Mouse (Mus musculus): ENCODE data around the gene Rtbdn. TPM values are rescaled to one million over a fixed set of nuclear protein-coding genes. Genes with fewer than 3 reads are reported as not detected.

Gene Rtbdn
- total RNA-seq, 2 experiments from 2014 or later, result 1.5 to 1.8 TPM

DNA sequence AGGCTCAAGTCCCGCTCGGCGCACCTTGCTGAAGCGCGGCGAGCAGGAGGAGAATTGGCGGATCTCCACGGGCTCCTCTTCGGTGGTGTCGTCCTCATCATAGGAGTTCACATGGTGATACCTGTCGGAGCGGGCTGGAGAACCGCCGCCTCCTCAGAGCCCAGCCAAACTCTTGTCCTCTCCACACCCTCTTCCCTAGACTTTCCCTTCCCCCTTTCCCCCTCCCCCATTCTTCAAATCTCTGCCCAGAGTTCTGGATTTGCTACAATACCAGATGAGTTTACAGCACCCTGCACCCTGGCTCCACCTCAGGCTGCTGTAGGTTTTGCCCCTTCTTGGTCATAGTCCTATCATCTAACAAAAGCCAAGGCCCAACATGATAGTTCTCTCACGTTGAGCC is 28.1 kb upstream of the Rtbdn start:
- DNase-seq (ENCODE audit: low spot score in 2 of 2), result no peak

DNA sequence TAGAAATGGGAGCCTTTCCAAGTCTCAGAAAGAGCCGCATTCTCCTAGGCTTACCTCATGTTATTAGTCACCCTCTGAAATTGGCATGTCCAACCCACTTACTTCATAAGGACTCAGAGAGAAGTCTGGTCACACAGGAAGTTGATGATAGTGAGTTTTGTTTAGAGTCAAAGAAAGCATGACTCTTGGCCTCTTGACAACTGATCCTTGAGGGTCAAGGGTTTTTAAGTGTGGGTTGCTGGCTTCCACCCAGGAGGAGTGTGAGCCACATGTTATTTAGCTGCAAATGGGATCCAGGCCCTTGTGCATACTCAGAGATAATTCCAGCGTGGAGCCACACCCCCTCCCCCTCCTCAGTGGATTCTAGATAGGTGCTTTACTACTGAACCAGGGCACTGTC is 25.2 kb upstream of the Rtbdn start:
- no peak for DNase-seq (ENCODE audit: low spot score in 2 of 2)

DNA sequence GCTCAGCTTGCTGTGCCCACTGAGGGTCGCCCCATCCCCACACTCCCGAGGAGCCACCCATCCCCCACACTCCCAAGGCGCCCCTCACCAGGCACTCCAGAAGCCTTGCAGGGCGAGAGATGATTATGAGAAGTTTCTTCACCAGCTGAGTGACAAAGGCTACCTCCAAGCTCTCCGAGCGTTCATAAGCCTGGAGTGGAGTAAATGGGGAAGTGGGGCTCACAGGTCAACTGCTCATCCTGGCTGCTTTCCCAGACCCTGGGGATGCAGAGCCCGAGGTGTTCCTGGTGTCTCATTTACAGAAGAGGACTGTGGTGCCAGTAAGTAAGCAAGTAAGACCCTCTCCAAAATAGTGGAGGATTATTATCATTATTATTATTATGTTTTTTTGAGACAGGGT is 21.2 kb upstream of the Rtbdn start:
- DNase-seq (ENCODE audit: low spot score in 2 of 2), result no peak

DNA sequence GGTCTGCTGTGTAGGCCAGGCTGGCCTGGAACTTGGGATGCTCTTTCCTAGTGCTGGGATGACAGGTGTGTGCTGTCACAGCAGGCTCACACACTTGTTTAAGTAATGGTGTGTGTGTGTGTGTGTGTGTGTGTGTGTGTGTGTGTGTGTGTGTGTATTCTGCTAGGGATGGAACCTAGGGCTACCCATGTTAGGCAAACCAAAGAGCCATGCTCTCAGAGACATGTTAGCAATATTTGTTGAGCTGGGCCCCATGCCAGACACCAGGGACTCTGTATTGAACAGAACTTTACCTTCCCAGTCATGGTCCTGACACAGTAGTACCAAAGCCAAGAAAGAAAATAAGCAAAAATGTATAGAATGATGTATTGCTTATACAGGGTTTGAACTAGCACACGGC is 19.3 kb upstream of the Rtbdn start:
- DNase-seq (ENCODE audit: low spot score in 2 of 2), result no peak

DNA sequence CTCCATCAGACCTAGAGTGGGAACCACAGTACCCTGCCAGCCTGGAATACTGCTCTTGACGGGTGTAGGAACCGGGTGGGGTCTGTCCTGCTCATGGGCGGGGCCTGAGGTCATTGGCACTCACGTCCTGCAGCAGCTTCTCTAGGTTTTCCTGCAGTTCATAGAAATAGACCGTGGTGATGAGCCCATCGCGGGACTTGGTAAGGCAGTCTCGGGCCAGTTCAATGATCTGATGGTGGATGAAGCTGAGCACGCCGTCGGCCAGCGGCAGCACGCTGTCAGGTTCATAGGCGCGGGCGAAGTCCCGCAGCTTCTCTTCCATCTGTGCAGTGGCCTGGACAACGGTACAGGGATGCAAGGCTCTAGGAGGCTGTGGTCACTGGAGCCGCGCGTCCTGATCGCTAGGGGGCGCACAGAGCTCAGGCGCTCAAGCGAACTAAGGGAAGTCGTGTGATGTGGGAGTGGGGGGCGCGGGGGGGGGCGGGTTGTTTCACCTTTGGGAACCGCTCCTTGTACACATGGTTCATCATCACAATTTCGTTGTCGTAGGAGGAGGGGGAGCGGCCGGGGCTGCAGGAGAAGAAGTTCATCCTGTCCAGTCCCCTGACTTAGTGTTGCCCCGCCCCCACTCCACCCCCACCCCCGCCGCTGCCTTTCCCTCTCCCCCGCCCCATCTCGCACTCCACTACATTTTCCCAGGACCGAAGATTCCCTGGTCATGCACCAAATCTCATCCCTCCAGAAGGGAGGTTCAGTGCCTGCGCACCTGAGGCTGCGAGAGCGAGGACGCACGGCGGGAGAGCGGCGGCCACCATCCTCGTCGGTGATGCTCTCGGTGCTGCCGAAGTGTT is 18.1 kb upstream of the Rtbdn start:
- peak; percentile 70 to 71 for DNase-seq (ENCODE audit: low spot score in 2 of 2)

DNA sequence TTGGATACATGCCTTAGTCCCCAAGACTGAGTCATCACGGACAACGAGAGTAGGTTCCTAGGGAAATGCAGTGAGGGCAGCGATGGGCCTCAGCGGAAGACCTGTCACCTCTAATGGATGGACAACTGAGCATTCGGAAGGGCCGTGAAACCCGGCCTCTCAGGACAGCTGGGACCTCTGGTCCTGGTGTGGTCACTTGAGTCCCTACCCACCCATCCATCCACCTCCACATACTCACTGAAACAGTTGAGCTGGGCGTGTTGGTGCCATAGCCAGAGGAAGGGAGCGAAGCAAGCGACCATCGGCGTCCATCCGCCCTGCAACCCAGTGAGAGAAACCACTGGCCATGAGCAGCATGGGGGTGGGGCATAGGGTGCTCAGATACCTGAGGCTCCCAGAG is 16.2 kb upstream of the Rtbdn start:
- no peak for DNase-seq (ENCODE audit: low spot score in 2 of 2)

DNA sequence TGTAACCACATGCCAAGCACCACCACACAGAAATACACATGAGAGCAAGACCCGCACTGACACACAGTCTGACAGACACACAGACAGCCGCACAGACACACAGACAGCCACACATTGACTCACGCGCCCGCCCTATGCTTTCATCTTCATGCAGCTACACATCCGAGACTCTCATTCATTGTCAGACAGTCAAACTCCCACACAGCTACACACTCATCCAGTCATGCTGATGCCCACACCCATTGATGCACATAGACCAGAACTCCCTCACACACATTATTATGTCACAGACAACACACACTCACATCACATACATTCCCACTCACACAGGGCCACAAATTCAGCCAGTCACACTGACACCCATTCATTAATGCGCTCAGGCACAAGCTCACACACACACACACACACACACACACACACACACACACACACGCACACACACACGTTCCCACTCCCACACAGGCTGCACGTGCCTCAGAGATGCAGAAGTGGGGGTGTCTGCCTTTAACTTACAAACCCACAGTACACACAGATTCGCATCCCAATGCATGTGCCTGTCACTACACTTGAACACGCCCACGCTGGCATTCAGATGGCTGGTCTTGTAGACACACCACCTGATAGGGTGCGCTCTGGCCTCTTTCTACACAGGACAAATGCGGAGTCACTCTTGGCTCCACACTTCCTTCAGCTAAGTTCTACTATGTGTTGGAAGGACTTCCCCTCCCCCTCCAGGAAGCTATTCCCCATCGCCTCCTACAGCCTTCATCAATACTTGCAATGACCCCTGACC is 12.8 kb upstream of the Rtbdn start:
- DNase-seq (ENCODE audit: low spot score in 2 of 2), result no peak

DNA sequence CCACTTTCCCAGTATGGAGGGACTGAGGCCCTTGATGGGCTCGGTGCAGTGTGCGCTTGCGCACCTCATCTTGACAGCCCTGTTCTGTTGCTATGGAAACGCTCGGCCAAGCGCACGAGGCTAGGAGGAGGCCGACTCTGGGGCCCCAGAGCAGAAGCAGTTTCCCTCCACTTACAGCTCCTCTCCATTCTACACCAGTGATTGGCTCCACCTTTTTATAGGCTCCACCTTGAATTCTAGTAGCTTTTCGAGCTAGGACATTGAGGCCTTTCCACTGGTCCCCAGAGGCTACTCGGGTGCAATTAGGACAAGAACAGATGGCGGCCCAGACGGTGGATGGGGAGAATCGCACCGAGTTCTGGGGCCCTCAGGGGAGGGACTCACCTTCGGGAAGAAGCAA is 11.9 kb upstream of the Rtbdn start:
- no peak for DNase-seq (ENCODE audit: low spot score in 2 of 2)

DNA sequence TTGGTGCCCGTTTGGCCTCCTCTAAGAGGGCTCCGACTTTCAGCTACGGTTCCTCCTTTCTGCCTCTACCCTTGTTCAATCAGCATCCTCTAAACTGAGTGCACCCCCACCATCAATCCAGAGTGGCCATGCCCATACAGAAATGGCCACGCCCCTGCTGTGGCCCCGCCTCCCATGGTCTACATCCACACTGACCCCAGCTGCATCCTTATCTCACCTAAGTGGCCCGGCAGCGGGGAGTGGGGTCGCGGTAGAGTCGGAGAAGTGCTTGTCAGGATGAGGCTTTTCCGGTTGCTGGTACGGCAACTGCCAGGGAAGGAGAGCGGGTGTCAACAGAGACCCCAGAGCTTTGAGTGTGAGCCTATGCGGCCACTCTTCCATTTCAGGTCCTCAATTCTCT is 11.3 kb upstream of the Rtbdn start:
- no peak for DNase-seq (ENCODE audit: low spot score in 2 of 2)

DNA sequence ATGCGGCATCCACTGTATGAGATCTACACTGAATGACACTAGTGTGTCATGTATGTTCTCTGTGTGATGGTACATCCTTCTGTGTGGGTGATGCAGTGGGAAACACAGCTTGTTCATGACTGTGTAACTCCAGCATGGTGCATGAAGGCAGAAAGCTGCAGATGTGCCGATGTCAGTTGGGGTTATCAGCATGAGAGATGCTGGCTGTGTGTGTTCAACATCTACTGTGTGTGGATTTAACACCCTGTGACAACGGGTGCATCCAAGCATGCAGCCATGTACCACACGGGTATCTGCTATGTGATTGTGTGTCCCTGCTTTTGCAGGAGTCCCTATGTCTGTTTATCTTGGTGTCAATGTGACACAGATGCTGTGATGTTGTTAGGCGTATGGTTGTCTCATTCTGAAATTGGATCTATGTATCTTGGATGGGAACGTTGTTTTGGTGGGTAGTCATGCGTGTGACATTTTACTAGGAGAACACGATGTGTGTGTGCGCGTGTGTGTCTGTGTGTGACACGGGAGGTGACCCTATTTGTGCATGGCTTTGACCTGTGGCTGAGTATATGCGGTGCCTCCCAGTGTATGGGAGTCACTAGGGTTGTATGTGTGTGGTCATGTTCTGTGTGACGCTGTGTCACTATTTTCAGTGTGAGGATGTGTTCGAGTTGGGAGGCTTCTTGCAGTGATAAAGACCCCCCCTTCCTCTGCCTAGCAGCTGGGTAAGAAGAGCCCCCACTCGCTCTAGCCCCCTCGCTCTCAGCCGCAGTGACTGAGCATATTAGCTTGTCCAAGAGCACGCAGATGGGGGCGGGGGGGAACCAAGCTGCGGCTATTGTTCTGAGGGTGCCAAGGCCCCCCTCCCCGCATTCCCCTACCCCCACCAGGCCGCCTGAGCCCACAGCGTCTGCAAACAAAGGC is 10.5 kb upstream of the Rtbdn start:
- peak in 1 of 2 experiments; percentile 24 for DNase-seq (ENCODE audit: low spot score in 2 of 2)

DNA sequence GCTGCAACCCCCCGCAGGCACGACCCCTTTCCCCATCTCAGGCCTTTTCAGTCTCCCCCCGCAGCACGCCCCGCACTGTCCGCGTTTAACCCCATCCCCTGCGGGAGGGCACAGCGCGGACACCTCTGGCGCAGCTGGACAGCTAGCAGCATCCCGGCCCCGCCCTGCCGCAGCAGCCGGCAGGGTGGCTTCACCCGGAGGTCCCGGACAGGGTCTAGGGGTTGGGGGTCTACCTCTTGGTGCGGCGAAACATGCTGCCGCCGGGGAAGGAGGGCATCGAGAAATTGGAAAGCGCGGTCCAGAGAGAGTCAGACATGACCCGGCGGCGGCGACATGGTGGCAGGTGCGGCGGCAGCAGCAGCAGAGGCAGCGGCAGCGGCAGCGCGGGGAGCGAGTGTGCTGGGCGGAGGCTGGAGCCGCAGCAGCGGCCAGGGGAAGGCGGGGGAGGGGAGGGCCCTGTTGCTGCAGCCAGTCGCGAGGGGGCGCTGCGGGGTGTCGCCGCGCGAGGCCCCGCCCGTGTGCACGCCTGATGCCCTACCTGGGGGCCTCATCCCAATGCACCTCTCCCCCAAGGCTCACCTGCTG is 9.7 kb upstream of the Rtbdn start, which contains the start of gene Mast1:
Mast1 (minus strand) TSS at position 398 of the 585 bp plus-strand sequence.
- peak; percentile 63 to 68 for DNase-seq (ENCODE audit: low spot score in 2 of 2)

DNA sequence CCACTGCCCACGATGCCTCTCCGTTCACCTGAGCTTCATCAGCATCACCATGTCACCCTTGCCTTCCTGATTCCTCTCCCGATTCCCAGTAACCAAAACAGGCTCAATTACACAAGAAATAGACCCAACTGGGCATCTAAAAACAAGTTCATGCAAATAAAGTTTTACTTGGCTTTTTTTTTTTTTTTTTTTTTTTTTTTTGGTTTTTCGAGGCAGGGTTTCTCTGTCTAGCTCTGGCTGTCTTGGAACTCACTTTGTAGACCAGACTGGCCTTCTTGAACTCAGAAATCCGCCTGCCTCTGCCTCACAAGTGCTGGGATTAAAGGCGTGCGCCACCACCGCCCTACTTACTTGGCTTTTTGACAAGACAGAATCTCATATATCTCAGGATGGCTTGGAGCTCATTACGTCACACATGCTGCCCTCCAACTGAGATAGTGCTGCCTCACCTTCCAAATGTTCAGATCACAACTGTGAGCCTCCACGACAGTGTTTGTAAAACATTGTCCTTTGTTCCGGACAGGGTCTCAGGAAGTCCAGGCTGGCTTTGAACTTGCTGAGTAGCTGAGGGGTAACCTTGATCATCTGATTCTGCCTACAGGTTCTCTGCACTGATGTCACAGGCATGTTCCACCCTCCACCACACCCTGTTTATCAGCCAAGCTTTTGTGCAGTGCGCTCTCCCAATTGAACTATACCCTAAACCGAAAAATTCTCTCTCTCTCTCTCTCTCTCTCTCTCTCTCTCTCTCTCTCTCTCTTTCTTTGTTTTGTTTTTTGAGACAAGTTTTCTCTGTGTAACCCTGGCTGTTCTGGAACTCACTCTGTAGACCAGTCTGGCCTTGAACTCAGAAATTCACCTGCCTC is 8.9 kb upstream of the Rtbdn start:
- no peak for DNase-seq (ENCODE audit: low spot score in 2 of 2)

DNA sequence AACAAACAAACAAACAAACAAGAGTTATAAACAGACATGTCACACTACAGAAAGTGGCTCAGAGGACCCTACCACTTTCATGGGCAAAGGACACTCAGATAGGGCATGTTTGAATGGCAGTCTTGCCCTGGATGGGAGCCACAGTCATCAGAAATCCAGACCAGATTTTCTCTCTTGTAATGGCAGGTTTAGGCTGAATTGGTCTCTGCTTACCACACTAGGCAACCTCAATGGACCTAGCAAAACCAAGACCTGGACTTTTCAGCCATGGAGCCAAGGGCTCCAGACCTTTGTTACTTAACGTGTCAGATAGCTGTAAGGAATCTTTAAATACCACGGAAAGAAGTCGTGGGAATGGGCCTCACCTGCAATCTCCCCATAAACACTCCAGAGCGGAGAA is 3.1 kb upstream of the Rtbdn start:
- DNase-seq (ENCODE audit: low spot score in 2 of 2), result no peak

DNA sequence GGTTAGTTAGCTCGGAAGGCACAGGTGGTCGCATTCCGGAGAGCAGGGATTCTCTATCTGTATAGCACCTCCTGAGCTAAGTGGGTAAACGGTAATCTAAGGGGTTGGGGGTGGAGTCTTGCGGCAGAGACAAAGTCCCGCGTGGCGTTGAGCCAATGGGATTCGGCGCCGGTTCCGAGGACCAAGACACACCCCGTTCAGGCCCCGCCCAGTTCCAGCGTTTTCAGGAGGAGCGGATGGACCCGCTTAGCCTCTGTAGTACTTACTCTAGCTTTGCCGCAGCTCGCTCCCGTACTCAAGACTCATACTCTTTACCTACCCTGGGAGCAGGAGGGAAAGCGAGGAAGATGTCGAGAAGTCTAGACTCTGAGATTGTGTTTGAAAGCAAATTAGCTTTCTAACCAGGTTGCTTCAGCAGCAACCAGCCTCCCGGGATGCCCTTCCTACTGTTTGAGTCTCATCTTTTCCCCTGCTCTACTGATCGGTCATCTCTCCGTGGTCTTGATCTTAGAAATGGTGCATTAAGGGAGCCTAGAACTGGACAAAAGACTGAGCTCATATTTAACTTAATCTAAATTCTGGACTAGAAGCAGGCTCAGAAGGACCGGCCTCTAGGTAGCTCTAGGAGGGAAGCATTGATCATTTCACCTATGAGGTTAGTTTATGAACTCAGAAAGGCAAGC is 2.2 kb upstream of the Rtbdn start:
- DNase-seq (ENCODE audit: low spot score in 2 of 2), result peak in 1 of 2 experiments; percentile 51

DNA sequence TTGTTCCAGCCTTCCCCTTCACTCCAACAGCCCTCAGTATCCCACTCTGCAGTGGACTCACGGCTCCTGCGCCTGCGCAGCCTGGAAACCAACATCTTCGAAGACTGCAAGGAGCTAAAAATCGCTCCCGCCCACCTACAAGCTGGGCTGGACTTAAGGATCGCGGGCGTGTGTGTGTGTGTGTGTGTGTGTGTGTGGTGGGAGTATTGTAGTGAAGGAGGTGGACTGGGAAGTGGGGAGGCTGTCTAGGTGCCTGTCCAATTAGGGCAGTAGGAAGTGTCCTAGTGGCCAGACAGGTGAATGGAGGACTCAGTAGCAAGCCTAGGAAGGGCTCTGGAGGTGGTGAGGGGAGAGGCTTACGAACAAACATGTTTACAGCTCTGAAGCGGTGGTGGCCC is 1.6 kb upstream of the Rtbdn start:
- peak in 1 of 2 experiments; percentile 45 for DNase-seq (ENCODE audit: low spot score in 2 of 2)

DNA sequence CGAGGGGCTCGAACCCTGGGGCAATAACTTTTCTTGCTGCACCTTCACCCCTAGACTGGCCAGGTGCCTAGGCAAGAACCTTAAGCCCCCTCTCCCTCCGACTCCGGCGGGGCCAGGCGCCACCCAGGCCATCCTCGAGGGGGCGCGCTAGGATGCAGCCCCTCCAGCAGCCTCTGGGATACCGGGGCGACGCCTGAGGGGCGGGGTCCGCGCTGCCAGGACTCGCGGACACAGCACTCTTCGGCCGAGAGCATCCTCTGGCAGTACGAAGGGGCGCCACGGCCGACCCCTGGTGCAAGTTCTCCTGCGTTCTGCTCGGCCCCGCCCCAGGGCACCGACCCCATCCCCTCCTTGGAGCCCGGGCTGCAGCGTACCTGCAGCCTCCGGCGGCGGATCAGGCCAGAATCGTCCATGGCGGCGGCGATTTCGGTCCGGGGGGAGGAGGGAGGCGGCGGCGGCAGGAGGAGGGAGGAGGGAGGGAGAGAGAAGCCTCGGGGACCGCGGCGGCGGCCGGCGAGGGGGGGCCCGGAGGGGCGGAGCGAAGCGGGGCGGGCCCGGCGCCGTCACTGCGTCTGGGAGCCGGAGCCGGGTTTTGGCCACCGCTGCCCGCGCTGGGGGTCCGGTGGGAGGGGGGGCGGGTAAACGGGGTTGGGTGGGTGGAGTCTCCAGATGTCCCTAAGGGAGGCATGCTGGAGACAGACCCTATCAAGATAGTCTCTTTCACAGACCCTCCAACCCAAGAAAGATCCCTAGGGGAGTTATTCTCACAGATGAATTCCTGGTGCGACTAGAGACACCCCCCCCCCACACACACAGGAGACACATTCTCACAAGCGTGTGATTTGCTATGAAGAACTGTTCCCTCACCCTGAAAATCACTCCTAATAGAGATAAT is 911 bp upstream of the Rtbdn start:
- DNase-seq (ENCODE audit: low spot score in 2 of 2), result peak in 1 of 2 experiments; percentile 47

DNA sequence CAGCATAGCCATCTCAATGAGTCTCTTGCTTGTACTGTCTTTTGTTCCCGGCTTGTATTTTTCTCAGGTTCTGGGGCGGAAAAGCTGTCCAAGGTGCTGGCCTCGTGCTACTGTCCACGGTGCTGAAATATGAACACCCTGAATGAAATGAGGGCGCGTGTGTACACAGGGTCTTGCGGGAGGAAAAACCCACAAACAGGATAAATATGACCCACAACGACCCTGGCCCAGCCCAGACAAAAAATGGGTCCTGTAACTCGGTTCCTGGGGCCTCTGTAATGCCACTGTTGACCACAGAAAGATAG is 402 bp downstream of the Rtbdn start:
- no peak for DNase-seq (ENCODE audit: low spot score in 2 of 2)

DNA sequence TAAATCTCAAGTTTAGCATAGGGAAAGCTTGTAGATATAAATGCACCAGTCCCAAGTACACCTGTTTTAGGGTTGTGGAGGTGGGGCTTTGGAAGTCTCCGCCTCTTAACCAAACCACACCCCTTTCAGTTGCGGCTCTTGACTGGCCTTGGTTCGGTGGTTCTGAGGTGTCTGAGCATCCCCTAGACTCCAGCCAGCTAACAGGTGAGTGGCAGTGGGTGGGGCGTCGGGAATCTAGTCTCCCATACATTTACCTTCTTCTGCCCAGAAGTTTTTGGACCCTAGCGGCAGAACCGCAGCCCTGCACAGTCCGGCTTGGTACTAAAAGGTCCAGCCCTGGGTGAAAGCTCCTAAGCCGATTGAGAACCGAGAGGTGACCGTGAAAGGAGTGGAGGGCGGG is 3.0 kb downstream of the Rtbdn start:
- no peak for DNase-seq (ENCODE audit: low spot score in 2 of 2)
